Mouse (Mus musculus) G1E (cell line): ENCODE data around the gene Apol11a. TPM values are rescaled to one million over a fixed set of nuclear protein-coding genes. Genes with fewer than 3 reads are reported as not detected.
"Not testable (repeated sequence)": the region's sequence is repeated elsewhere in the genome, so short reads cannot be mapped to it uniquely, and the experiment has no call there.

ENCODE experiments used
- ATAC-seq: 2 replicates; pipeline ENCODE4 v1.8.0; 2016; ENCODE audit warnings: mild to moderate bottlenecking; ENCODE audit not compliant: insufficient number of reproducible peaks, poor library complexity, low FRiP score, severe bottlenecking; ENCODE audit errors: extremely low read depth
- DNase-seq: peaks from one replicate; pipeline ENCODE4 v3.0.0; 2012; ENCODE audit warnings: low spot score
- H3K27me3 ChIP-seq: 2 replicates; pipeline ENCODE4 v1.6.1; 2012; ENCODE audit warnings: mild to moderate bottlenecking, low read length, inconsistent platforms; ENCODE audit not compliant: insufficient read depth
- H3K36me3 ChIP-seq: replicated peaks from 2 replicates; pipeline ENCODE3; 2012; ENCODE audit warnings: mild to moderate bottlenecking, inconsistent platforms
- H3K4me1 ChIP-seq: 2 replicates; pipeline ENCODE4 v1.6.1; 2012; ENCODE audit warnings: low read depth, low read length, inconsistent platforms, mixed read lengths; ENCODE audit not compliant: insufficient read depth
- H3K4me3 ChIP-seq: 2 replicates; pipeline ENCODE4 v1.5.1; 2012; ENCODE audit warnings: low read depth, mild to moderate bottlenecking, inconsistent platforms, low read length, moderate library complexity, mixed read lengths
- H3K9me3 ChIP-seq: replicated peaks from 2 replicates; pipeline ENCODE4 v1.6.1; 2012; ENCODE audit warnings: inconsistent platforms
- CTCF ChIP-seq: IDR thresholded peaks from 2 replicates; pipeline ENCODE4 v1.5.1; 2012; ENCODE audit warnings: low read depth, low read length, inconsistent platforms, mixed read lengths
- GATA1 ChIP-seq: IDR thresholded peaks from 2 replicates; pipeline ENCODE4 v1.6.1; 2012; ENCODE audit warnings: borderline replicate concordance, low read length, inconsistent platforms, mixed read lengths
- GATA2 ChIP-seq: IDR thresholded peaks from 2 replicates; pipeline ENCODE4 v1.6.1; 2012; ENCODE audit warnings: low read depth, low read length, inconsistent platforms, borderline replicate concordance
- POLR2AphosphoS5 ChIP-seq: IDR thresholded peaks from 2 replicates; pipeline ENCODE4 v1.6.1; 2012; ENCODE audit warnings: low read depth, low read length, inconsistent platforms; ENCODE audit not compliant: insufficient replicate concordance
- TAL1 ChIP-seq: conservative IDR thresholded peaks from 2 replicates; pipeline ENCODE4 v1.6.1; 2012; ENCODE audit warnings: low read depth, low read length, inconsistent platforms, mixed read lengths
- polyA plus RNA-seq: library from polyadenylated mRNA; stranded (reverse); fragments of >175 nt; gene quantifications from 2 replicates; pipeline ENCODE4 v1.2.3, GENCODE M21; 2012
- total RNA-seq, 2 experiments: library from RNA; stranded (forward) in 1 of 2; stranded (reverse) in 1 of 2; fragments of 200-1000 nt in 1 of 2; fragments of >200 nt in 1 of 2; fragmentation: Nextera tagmentation in 1 of 2; gene quantifications; 2 replicates each; pipeline ENCODE4 v1.2.3; 2014 to 2017

The Apol11a gene
- total and polyA plus RNA-seq, 3 experiments = 0.22 TPM; not detected in 2

DNA sequence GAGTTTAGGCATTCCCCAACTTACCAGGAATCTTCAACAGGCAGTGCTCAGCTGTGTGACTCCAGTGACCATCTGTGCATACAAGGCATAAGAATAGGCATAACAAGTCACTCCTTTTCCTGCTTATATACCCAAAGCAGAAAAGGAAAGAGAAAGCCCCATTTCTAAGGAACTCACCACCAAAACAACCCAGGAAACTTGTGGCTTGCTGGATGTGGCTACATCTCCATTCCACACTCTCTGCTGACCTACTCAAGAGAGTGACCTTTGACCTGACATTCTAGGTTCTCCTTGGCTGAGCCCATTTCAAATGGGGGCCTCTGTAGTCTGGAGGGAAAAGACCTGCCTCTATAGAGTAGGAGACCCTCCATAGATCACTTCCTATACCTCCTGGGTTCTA, 25.1 kb downstream of the Apol11a start, which contains the start of gene Apol7c:
Gene Apol7c (minus strand): TSS at position 101 of the 400 bp plus-strand sequence.
- no peaks in the 10 kb centered on the region for H3K36me3 ChIP-seq
- TF ChIP-seq CTCF (no peak), POLR2AphosphoS5 (no peak), GATA1 (no peak), GATA2 (no peak), TAL1 (no peak)
- H3K4me3 ChIP-seq = no peak within 1 kb of the TSS
- H3K9me3 ChIP-seq = no peaks in the 10 kb centered on the region
- no peak for DNase-seq
- no peaks in the 10 kb centered on the region for H3K27me3 ChIP-seq
- H3K4me1 ChIP-seq = no peaks in the 10 kb centered on the region
- no peak for ATAC-seq

DNA sequence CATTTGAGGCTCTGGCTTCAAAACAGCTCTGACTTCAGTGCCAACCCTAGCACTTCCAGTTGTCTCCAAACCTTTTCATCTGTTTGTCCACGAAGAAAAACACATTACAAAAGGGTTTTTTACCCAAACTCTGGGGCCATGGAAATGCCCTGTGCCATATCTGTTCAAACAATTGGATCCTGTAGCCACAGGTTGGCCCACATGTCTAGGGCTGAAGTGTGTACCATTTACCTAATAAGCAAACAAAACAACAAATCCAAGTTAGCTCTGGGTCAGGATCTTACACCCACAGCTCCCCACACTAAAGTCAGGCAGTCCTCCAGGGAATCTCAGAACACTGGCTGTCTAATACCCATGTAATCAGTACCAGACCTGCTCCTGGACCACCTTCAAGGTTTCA, 31.1 kb downstream of the Apol11a start:
- not testable (repeated sequence) for H3K4me1 ChIP-seq, H3K36me3 ChIP-seq, H3K27me3 ChIP-seq, H3K4me3 ChIP-seq, DNase-seq, ATAC-seq, H3K9me3 ChIP-seq

DNA sequence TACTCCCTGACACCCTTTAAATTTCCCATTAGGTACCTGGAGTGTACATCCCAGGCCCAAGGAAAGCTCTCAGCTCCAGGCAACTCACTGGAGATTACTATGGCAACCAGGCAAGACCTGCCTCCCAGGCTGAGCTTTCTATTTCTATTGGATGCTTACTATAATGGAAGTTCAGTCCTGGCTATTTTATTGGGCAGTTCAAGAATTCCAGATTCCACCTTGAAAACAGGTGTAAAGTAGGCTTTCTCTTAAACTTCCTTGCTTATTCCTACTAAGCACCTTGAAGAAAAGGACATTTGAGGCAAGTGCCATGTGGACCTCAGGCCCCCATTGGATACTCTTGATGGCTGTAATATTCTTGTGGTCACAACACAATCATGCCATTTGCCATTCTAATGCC, 53.7 kb downstream of the Apol11a start, which contains the start of gene 1700025B11Rik:
Gene 1700025B11Rik (minus strand): TSS at position 101 of the 400 bp plus-strand sequence.
- H3K4me3 ChIP-seq = no peak within 1 kb of the TSS
- no peaks in the 10 kb centered on the region for H3K9me3 ChIP-seq
- TF ChIP-seq POLR2AphosphoS5 = no peak
- no peak for TF ChIP-seq GATA1
- TF ChIP-seq TAL1 = no peak
- H3K36me3 ChIP-seq = no peaks in the 10 kb centered on the region
- ATAC-seq (no peak), DNase-seq (no peak)
- H3K27me3 ChIP-seq = no peaks in the 10 kb centered on the region
- H3K4me1 ChIP-seq = no peaks in the 10 kb centered on the region

DNA sequence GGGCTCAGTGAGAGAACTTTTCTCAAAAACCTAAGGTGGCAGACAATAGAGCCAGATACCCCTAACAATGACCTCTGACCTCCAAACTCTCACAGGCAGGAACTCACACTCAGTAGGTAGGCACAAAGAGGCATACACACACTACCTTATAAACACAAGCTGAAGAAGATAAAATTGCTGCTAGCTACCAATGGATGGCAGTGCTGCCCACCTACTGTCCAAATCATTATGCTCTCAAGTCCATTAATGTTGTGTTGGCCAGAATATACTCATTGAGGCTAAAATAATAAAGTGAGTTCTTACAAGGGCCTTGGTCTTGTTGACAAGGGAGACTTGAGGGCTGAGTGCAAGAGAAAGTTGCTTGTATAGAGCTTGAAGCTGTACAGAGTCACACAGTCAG, 55.1 kb downstream of the Apol11a start:
- no peak overlapping the region for H3K4me3 ChIP-seq
- no peaks in the 10 kb centered on the region for H3K9me3 ChIP-seq
- ATAC-seq (no peak), DNase-seq (no peak)
- H3K27me3 ChIP-seq = no peaks in the 10 kb centered on the region
- H3K4me1 ChIP-seq = no peaks in the 10 kb centered on the region
- no peak for TF ChIP-seq TAL1
- TF ChIP-seq CTCF = no peak
- TF ChIP-seq GATA1 = no peak
- TF ChIP-seq POLR2AphosphoS5 = no peak
- no peak for TF ChIP-seq GATA2
- no peaks in the 10 kb centered on the region for H3K36me3 ChIP-seq

Other genes starting within 250 kb of the Apol11a start
- 3.8 and 6.5 TPM in 2 replicates for gene Rbfox2, start 201.3 kb upstream of the Apol11a start, total RNA-seq (2014; fragmentation: Nextera tagmentation)
- 1.5 and 2.3 TPM in 2 replicates for gene Rbfox2, start 201.3 kb upstream of the Apol11a start, total RNA-seq (2017)
- gene Rbfox2, start 201.3 kb upstream of the Apol11a start, polyA plus RNA-seq = 1.1 and 2.1 TPM in 2 replicates
- gene Apol7a, start 109.2 kb upstream of the Apol11a start, total RNA-seq (2014; fragmentation: Nextera tagmentation) = not detected in 2 replicates
- 0.11 TPM in 1 of 2 replicates, not detected in the other for gene Apol7a, start 109.2 kb upstream of the Apol11a start, total RNA-seq (2017)
- gene Apol7a, start 109.2 kb upstream of the Apol11a start, polyA plus RNA-seq = not detected in 2 replicates
- gene Apol9a, start 97.1 kb upstream of the Apol11a start, total RNA-seq (2014; fragmentation: Nextera tagmentation) = not detected in 2 replicates
- 0.17 and 0.33 TPM in 2 replicates for gene Apol9a, start 97.1 kb upstream of the Apol11a start, total RNA-seq (2017)
- gene Apol9a, start 97.1 kb upstream of the Apol11a start, polyA plus RNA-seq = not detected in 2 replicates
- gene Apol7b, start 60.8 kb upstream of the Apol11a start, total RNA-seq (2014; fragmentation: Nextera tagmentation) = not detected in 2 replicates
- not detected in 2 replicates for gene Apol7b, start 60.8 kb upstream of the Apol11a start, total RNA-seq (2017)
- not detected in 2 replicates for gene Apol7b, start 60.8 kb upstream of the Apol11a start, polyA plus RNA-seq
- gene Apol10a, start 31.2 kb upstream of the Apol11a start, total RNA-seq (2014; fragmentation: Nextera tagmentation) = not detected in 2 replicates
- 0.06 and 0.11 TPM in 2 replicates for gene Apol10a, start 31.2 kb upstream of the Apol11a start, total RNA-seq (2017)
- gene Apol10a, start 31.2 kb upstream of the Apol11a start, polyA plus RNA-seq = not detected in 2 replicates
- gene Apol7c, start 25.0 kb downstream of the Apol11a start, total RNA-seq (2014; fragmentation: Nextera tagmentation) = not detected in 2 replicates
- gene Apol7c, start 25.0 kb downstream of the Apol11a start, total RNA-seq (2017) = 0.05 and 0.17 TPM in 2 replicates
- not detected in 2 replicates for gene Apol7c, start 25.0 kb downstream of the Apol11a start, polyA plus RNA-seq
- gene 1700025B11Rik, start 53.6 kb downstream of the Apol11a start, total RNA-seq (2014; fragmentation: Nextera tagmentation) = not detected in 2 replicates
- gene 1700025B11Rik, start 53.6 kb downstream of the Apol11a start, total RNA-seq (2017) = not detected in 2 replicates
- not detected in 2 replicates for gene 1700025B11Rik, start 53.6 kb downstream of the Apol11a start, polyA plus RNA-seq
- not detected in 2 replicates for gene Apol10b, start 87.9 kb downstream of the Apol11a start, total RNA-seq (2014; fragmentation: Nextera tagmentation)
- 0.11 and 0.12 TPM in 2 replicates for gene Apol10b, start 87.9 kb downstream of the Apol11a start, total RNA-seq (2017)
- gene Apol10b, start 87.9 kb downstream of the Apol11a start, polyA plus RNA-seq = not detected in 2 replicates
- not detected in 2 replicates for gene Gm36245, start 91.0 kb downstream of the Apol11a start, total RNA-seq (2014; fragmentation: Nextera tagmentation)
- not detected in 2 replicates for gene Gm36245, start 91.0 kb downstream of the Apol11a start, total RNA-seq (2017)
- not detected in 2 replicates for gene Gm36245, start 91.0 kb downstream of the Apol11a start, polyA plus RNA-seq
- gene Apol11b, start 135.0 kb downstream of the Apol11a start, total RNA-seq (2014; fragmentation: Nextera tagmentation) = 1.3 TPM in 1 of 2 replicates, not detected in the other
- 0.11 and 0.12 TPM in 2 replicates for gene Apol11b, start 135.0 kb downstream of the Apol11a start, total RNA-seq (2017)
- not detected in 2 replicates for gene Apol11b, start 135.0 kb downstream of the Apol11a start, polyA plus RNA-seq
- gene Apol7e, start 190.6 kb downstream of the Apol11a start, total RNA-seq (2014; fragmentation: Nextera tagmentation) = not detected in 2 replicates
- 0.17 TPM in 1 of 2 replicates, not detected in the other for gene Apol7e, start 190.6 kb downstream of the Apol11a start, total RNA-seq (2017)
- gene Apol7e, start 190.6 kb downstream of the Apol11a start, polyA plus RNA-seq = not detected in 2 replicates
- not detected in 2 replicates for gene Apol9b, start 220.8 kb downstream of the Apol11a start, total RNA-seq (2014; fragmentation: Nextera tagmentation)
- not detected in 2 replicates for gene Apol9b, start 220.8 kb downstream of the Apol11a start, total RNA-seq (2017)
- not detected in 2 replicates for gene Apol9b, start 220.8 kb downstream of the Apol11a start, polyA plus RNA-seq
- 13.3 TPM in 1 of 2 replicates, not detected in the other for gene Apol8, start 248.7 kb downstream of the Apol11a start, total RNA-seq (2014; fragmentation: Nextera tagmentation)
- gene Apol8, start 248.7 kb downstream of the Apol11a start, total RNA-seq (2017) = 0.55 TPM in 1 of 2 replicates, not detected in the other
- not detected in 2 replicates for gene Apol8, start 248.7 kb downstream of the Apol11a start, polyA plus RNA-seq